Mouse (Mus musculus) liver, embryonic 16.5 days (tissue): ENCODE results near the gene Mepce. TPM values are rescaled to one million over a fixed set of nuclear protein-coding genes. Genes with fewer than 3 reads are reported as not detected.
A peak's percentile ranks its signal among the peaks of the same experiment; 100 is the strongest.

Experiments used
- ATAC-seq: fragments of 200-750 bp; cut with Nextera tagmentation; 2 replicates; pipeline ENCODE4 v1.8.0; 2017; ENCODE audit warnings: low read depth, mild to moderate bottlenecking, moderate number of reproducible peaks, moderate library complexity
- H3K27ac ChIP-seq: fragments of 300-500 bp; sonication (generic); 2 replicates; pipeline ENCODE4 v1.5.1; 2014; ENCODE audit warnings: mild to moderate bottlenecking, low read length
- H3K27me3 ChIP-seq: fragments of 300-500 bp; sonication (generic); 2 replicates; pipeline ENCODE4 v1.6.1; 2014; ENCODE audit warnings: low read depth, low read length, mixed read lengths; ENCODE audit not compliant: control insufficient read depth, insufficient read depth
- H3K36me3 ChIP-seq: fragments of 300-500 bp; sonication (generic); 2 replicates; pipeline ENCODE4 v1.6.1; 2014; ENCODE audit warnings: mild to moderate bottlenecking; ENCODE audit not compliant: control insufficient read depth, insufficient read depth
- H3K4me1 ChIP-seq: fragments of 300-500 bp; sonication (generic); 2 replicates; pipeline ENCODE4 v1.6.1; 2014; ENCODE audit warnings: low read depth, low read length, mixed read lengths; ENCODE audit not compliant: control insufficient read depth
- H3K4me2 ChIP-seq: fragments of 300-500 bp; sonication (generic); 2 replicates; pipeline ENCODE4 v1.6.1; 2014; ENCODE audit warnings: low read depth, low read length, mixed read lengths
- H3K4me3 ChIP-seq: fragments of 300-500 bp; sonication (generic); 2 replicates; pipeline ENCODE4 v1.5.1; 2014; ENCODE audit warnings: low read depth, mild to moderate bottlenecking, low read length
- H3K9ac ChIP-seq: fragments of 300-500 bp; sonication (generic); 2 replicates; pipeline ENCODE4 v1.6.1; 2014; ENCODE audit warnings: low read depth, low read length
- H3K9me3 ChIP-seq: fragments of 300-500 bp; sonication (generic); replicated peaks from 2 replicates; pipeline ENCODE4 v1.6.1; 2016; ENCODE audit warnings: low read length; ENCODE audit not compliant: control insufficient read depth
- WGBS: fragments of 180-500 bp; shearing (Covaris S2); extraction: QIAGEN DNeasy Blood & Tissue Kit; methylation state at CpG from one replicate; pipeline ENCODE4 v1.1.7; 2014; ENCODE audit not compliant: insufficient replicate concordance; 5-methylcytosine and 5-hydroxymethylcytosine counted together
- polyA plus RNA-seq: library from polyadenylated mRNA; unstranded; fragments of >200 nt; fragmentation: Nextera tagmentation; extraction: Ambion mirVana; gene quantifications from 2 replicates; pipeline ENCODE4 v1.2.1, GENCODE M21; 2015

Gene Mepce
- polyA plus RNA-seq, 1 experiment from 2014 or later: 3.8 TPM

- H3K4me1 ChIP-seq: no peaks in the 10 kb centered on the region
- no peak overlapping the region for H3K4me2 ChIP-seq
- no peak for ATAC-seq
- H3K4me3 ChIP-seq: no peak overlapping the region
- no peaks in the 10 kb centered on the region for H3K27me3 ChIP-seq
- no peak overlapping the region for H3K27ac ChIP-seq
- WGBS: 31% methylated on average over 3 of the region's 3 CpGs
- no peaks in the 10 kb centered on the region for H3K36me3 ChIP-seq
- no peaks in the 10 kb centered on the region for H3K9me3 ChIP-seq
- no peak overlapping the region for H3K9ac ChIP-seq
Observed at GRCm38 (mm10) chr5:137800917-137801316, 13.5 kb upstream of the Mepce start.

GRCm38 (mm10) chr5:137796606-137797005 is 9.2 kb upstream of the Mepce start:
- Histone ChIP-seq H3K27ac (no peak overlapping the region), H3K4me3 (no peak overlapping the region), H3K9ac (no peak overlapping the region), H3K4me1 (no peaks in the 10 kb centered on the region), H3K27me3 (no peaks in the 10 kb centered on the region), H3K4me2 (no peak overlapping the region), H3K36me3 (no peaks in the 10 kb centered on the region), H3K9me3 (no peaks in the 10 kb centered on the region)
- WGBS: 55% methylated on average over 3 of the region's 3 CpGs
- no peak for ATAC-seq

DNA sequence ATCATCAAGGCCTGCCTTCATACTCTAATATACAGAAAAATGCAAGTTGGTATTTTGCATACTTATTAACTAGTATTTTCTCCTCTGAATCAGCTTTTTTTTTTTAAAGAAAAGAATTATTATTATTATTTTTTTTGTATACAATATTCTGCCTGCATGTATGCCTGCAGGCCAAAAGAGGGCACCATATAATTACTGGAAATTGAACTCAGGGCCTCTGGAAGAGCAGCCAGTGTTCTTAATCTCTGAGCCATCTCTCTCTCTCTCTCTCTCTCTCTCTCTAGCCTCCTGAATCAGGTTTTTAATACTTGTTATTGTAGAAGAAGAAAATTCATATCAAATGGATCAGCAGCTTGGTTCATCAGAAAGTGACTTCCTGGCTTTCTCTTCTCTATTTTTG is 4.1 kb upstream of the Mepce start:
- Histone ChIP-seq H3K27me3 (no peaks in the 10 kb centered on the region), H3K9me3 (no peaks in the 10 kb centered on the region), H3K27ac (no peak overlapping the region), H3K4me3 (no peak overlapping the region), H3K4me2 (no peak overlapping the region), H3K36me3 (no peaks in the 10 kb centered on the region), H3K9ac (no peak overlapping the region), H3K4me1 (peaks cover 7% of the 10 kb centered on the region)
- no peak for ATAC-seq

DNA sequence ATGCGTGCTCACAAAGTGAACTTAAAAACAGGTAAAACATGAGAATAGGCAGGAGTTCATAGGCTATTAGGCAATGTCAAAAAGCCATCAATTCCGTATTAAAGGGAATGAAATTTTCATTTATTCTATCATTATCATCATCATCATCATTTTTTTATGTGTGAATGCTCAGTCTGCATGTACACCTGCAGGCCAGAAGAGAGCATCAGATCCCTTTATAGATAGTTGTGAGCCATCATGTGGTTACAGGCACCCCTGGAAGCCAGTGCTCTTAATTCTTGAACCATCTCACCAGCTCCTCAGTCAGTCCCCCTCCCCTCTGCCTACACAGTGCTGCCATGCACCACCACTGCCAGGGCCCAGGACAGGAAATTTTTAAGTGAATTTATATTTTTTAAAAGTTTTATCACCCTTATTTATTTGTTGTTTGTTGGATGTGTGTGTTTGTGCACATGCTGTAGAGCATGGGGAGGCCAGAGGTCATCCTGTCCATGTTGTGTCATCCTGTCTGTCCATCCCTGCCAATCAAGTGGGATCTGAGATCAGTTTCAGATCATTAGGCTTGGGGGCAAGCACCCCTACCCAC is 1.6 kb upstream of the Mepce start:
- ATAC-seq: no peak
- 77% methylated on average over 2 of the region's 2 CpGs for WGBS
- no peak overlapping the region for H3K9ac ChIP-seq
- no peak overlapping the region for H3K4me2 ChIP-seq
- H3K9me3 ChIP-seq: no peaks in the 10 kb centered on the region
- no peak overlapping the region for H3K4me3 ChIP-seq
- H3K27me3 ChIP-seq: no peaks in the 10 kb centered on the region
- H3K36me3 ChIP-seq: peaks cover under 1% of the 10 kb centered on the region; the same call in 1 of the 2 replicates
- peaks cover 19% of the 10 kb centered on the region for H3K4me1 ChIP-seq
- no peak overlapping the region for H3K27ac ChIP-seq

GRCm38 (mm10) chr5:137788171-137788570 is 716 bp upstream of the Mepce start:
- Histone ChIP-seq H3K9ac (no peak overlapping the region), H3K4me3 (peak overlapping the region; percentile 88), H3K9me3 (no peaks in the 10 kb centered on the region), H3K4me1 (peaks cover 28% of the 10 kb centered on the region), H3K27me3 (no peaks in the 10 kb centered on the region), H3K4me2 (peak overlapping the region; percentile 99), H3K36me3 (peaks cover 4% of the 10 kb centered on the region), H3K27ac (no peak overlapping the region)
- no peak for ATAC-seq
- WGBS: 71% methylated on average over 24 of the region's 24 CpGs

GRCm38 (mm10) chr5:137786109-137786942 is 1.1 kb downstream of the Mepce start:
- no peaks in the 10 kb centered on the region for H3K9me3 ChIP-seq
- H3K27me3 ChIP-seq: no peaks in the 10 kb centered on the region
- peak overlapping the region; percentile 88 for H3K4me3 ChIP-seq
- H3K4me2 ChIP-seq: peak overlapping the region; percentile 99
- peak overlapping the region; percentile 95 for H3K9ac ChIP-seq
- WGBS: under 1% methylated on average over 72 of the region's 79 CpGs
- peak overlapping the region; percentile 100 for H3K27ac ChIP-seq
- peaks cover 31% of the 10 kb centered on the region for H3K4me1 ChIP-seq
- H3K36me3 ChIP-seq: peaks cover 23% of the 10 kb centered on the region
- ATAC-seq: peak; percentile 85

- no peaks in the 10 kb centered on the region for H3K27me3 ChIP-seq
- H3K27ac ChIP-seq: peak overlapping the region; percentile 100
- peak overlapping the region; percentile 95 for H3K9ac ChIP-seq
- peak overlapping the region; percentile 88 for H3K4me3 ChIP-seq
- peak overlapping the region; percentile 99 for H3K4me2 ChIP-seq
- H3K9me3 ChIP-seq: no peaks in the 10 kb centered on the region
- peak; percentile 7; the same call in 1 of the 2 replicates for ATAC-seq
- H3K36me3 ChIP-seq: peaks cover 29% of the 10 kb centered on the region
- whole genome bisulfite sequencing: 1% methylated on average over 55 of the region's 62 CpGs
- H3K4me1 ChIP-seq: peaks cover 31% of the 10 kb centered on the region
Observed at GRCm38 (mm10) chr5:137785164-137786031, 2.1 kb downstream of the Mepce start.

GRCm38 (mm10) chr5:137784546-137784945 is 2.9 kb downstream of the Mepce start:
- peak overlapping the region; percentile 99 for H3K4me2 ChIP-seq
- no peaks in the 10 kb centered on the region for H3K27me3 ChIP-seq
- peaks cover 39% of the 10 kb centered on the region for H3K4me1 ChIP-seq
- WGBS: 65% methylated on average over 14 of the region's 14 CpGs
- H3K36me3 ChIP-seq: peaks cover 29% of the 10 kb centered on the region
- H3K27ac ChIP-seq: peak overlapping the region; percentile 100; the same call in 1 of the 2 replicates
- no peak for ATAC-seq
- no peaks in the 10 kb centered on the region for H3K9me3 ChIP-seq
- peak overlapping the region; percentile 88 for H3K4me3 ChIP-seq
- peak overlapping the region; percentile 95 for H3K9ac ChIP-seq
